Mouse (Mus musculus): ENCODE results near the gene Mb21d2. TPM values are rescaled to one million over a fixed set of nuclear protein-coding genes. Genes with fewer than 3 reads are reported as not detected.
A peak's percentile ranks its signal among the peaks of the same experiment; 100 is the strongest.

The Mb21d2 gene
- total and polyA plus RNA-seq, 3 experiments: 7.7 to 8.3 (median 8.2) TPM

- Histone ChIP-seq H3K79me2 (replicated peaks; ENCODE audit: control insufficient read depth, insufficient read depth, low read length) (no peaks in the 10 kb centered on the region; the same call in 1 of the 2 replicates), H3K27ac (no peak overlapping the region), H3K4me3 (no peak overlapping the region), H3K4me1 (ENCODE audit: control insufficient read depth, insufficient read depth, low read length) (no peaks in the 10 kb centered on the region), H3K36me3 (ENCODE audit: control insufficient read depth, insufficient read depth, low read length) (no peaks in the 10 kb centered on the region), H3K9ac (ENCODE audit: low read depth, low read length) (no peak overlapping the region), H3K27me3 (ENCODE audit: control insufficient read depth, insufficient read depth, low read length) (no peaks in the 10 kb centered on the region)
- TF ChIP-seq POLR2A (IDR thresholded peaks at IDR 0.05; ENCODE audit: insufficient read depth, low read depth, low read length) (no peak), CTCF (IDR thresholded peaks at IDR 0.05) (no peak), EP300 (IDR thresholded peaks at IDR 0.05; ENCODE audit: insufficient read depth, low read depth, low read length) (no peak)
- intact Hi-C loops (cut with DNase I): loop anchor here (5.0 kb wide), 2 partner anchors 45 to 65 kb away; no protein-coding TSS in a partner anchor
- no peak for DNase-seq
- WGBS: 95% methylated on average over 9 of the region's 9 CpGs
Measured at GRCm38 (mm10) chr16:28927381-28927780, 2.1 kb downstream of the Mb21d2 start.

- no peaks in the 10 kb centered on the region for H3K4me1 ChIP-seq (ENCODE audit: control insufficient read depth, insufficient read depth, low read length)
- no peak overlapping the region for H3K4me3 ChIP-seq
- DNase-seq: no peak
- H3K79me2 ChIP-seq (replicated peaks; ENCODE audit: control insufficient read depth, insufficient read depth, low read length): 0 out of 2 replicates have a peak, but pooled peaks cover 2% of the 10 kb centered on the region
- TF ChIP-seq CTCF (IDR thresholded peaks at IDR 0.05): no peak
- no peak for TF ChIP-seq POLR2A (IDR thresholded peaks at IDR 0.05; ENCODE audit: insufficient read depth, low read depth, low read length)
- no peak for TF ChIP-seq EP300 (IDR thresholded peaks at IDR 0.05; ENCODE audit: insufficient read depth, low read depth, low read length)
- H3K9ac ChIP-seq (ENCODE audit: low read depth, low read length): no peak overlapping the region
- 92% methylated on average over 11 of the region's 11 CpGs for whole genome bisulfite sequencing
- H3K36me3 ChIP-seq (ENCODE audit: control insufficient read depth, insufficient read depth, low read length): no peaks in the 10 kb centered on the region
- no peaks in the 10 kb centered on the region for H3K27me3 ChIP-seq (ENCODE audit: control insufficient read depth, insufficient read depth, low read length)
- H3K27ac ChIP-seq: no peak overlapping the region
- intact Hi-C loops (cut with DNase I): no loop called here
Measured at GRCm38 (mm10) chr16:28919320-28919885, 10.1 kb downstream of the Mb21d2 start.

GRCm38 (mm10) chr16:28915362-28915761, 14.1 kb downstream of the Mb21d2 start:
- Histone ChIP-seq H3K27ac (no peak overlapping the region), H3K4me1 (ENCODE audit: control insufficient read depth, insufficient read depth, low read length) (0 out of 2 replicates have a peak, but pooled peaks cover 1% of the 10 kb centered on the region), H3K27me3 (ENCODE audit: control insufficient read depth, insufficient read depth, low read length) (no peaks in the 10 kb centered on the region), H3K9ac (ENCODE audit: low read depth, low read length) (no peak overlapping the region), H3K79me2 (replicated peaks; ENCODE audit: control insufficient read depth, insufficient read depth, low read length) (0 out of 2 replicates have a peak, but pooled peaks cover 5% of the 10 kb centered on the region), H3K4me3 (no peak overlapping the region), H3K36me3 (ENCODE audit: control insufficient read depth, insufficient read depth, low read length) (no peaks in the 10 kb centered on the region)
- no peak for TF ChIP-seq CTCF (IDR thresholded peaks at IDR 0.05)
- TF ChIP-seq EP300 (IDR thresholded peaks at IDR 0.05; ENCODE audit: insufficient read depth, low read depth, low read length): no peak
- TF ChIP-seq POLR2A (IDR thresholded peaks at IDR 0.05; ENCODE audit: insufficient read depth, low read depth, low read length): no peak
- DNase-seq: no peak
- WGBS: 78% methylated on average over 7 of the region's 7 CpGs
- intact Hi-C loops (cut with DNase I): no loop called here

GRCm38 (mm10) chr16:28914709-28915108, 14.8 kb downstream of the Mb21d2 start:
- Histone ChIP-seq H3K4me1 (ENCODE audit: control insufficient read depth, insufficient read depth, low read length) (0 out of 2 replicates have a peak, but pooled peaks cover 1% of the 10 kb centered on the region), H3K36me3 (ENCODE audit: control insufficient read depth, insufficient read depth, low read length) (no peaks in the 10 kb centered on the region), H3K9ac (ENCODE audit: low read depth, low read length) (no peak overlapping the region), H3K27me3 (ENCODE audit: control insufficient read depth, insufficient read depth, low read length) (no peaks in the 10 kb centered on the region), H3K79me2 (replicated peaks; ENCODE audit: control insufficient read depth, insufficient read depth, low read length) (0 out of 2 replicates have a peak, but pooled peaks cover 5% of the 10 kb centered on the region), H3K27ac (no peak overlapping the region), H3K4me3 (no peak overlapping the region)
- DNase-seq: no peak
- 82% methylated on average over 1 of the region's 1 CpGs for WGBS
- intact Hi-C loops (cut with DNase I): no loop called here
- TF ChIP-seq POLR2A (IDR thresholded peaks at IDR 0.05; ENCODE audit: insufficient read depth, low read depth, low read length) (no peak), EP300 (IDR thresholded peaks at IDR 0.05; ENCODE audit: insufficient read depth, low read depth, low read length) (no peak), CTCF (IDR thresholded peaks at IDR 0.05) (no peak)

- no peaks in the 10 kb centered on the region for H3K27me3 ChIP-seq (ENCODE audit: control insufficient read depth, insufficient read depth, low read length)
- no peak for TF ChIP-seq CTCF (IDR thresholded peaks at IDR 0.05)
- intact Hi-C loops (cut with DNase I): no loop called here
- H3K4me1 ChIP-seq (ENCODE audit: control insufficient read depth, insufficient read depth, low read length): 0 out of 2 replicates have a peak, but pooled peaks cover 1% of the 10 kb centered on the region
- H3K9ac ChIP-seq (ENCODE audit: low read depth, low read length): no peak overlapping the region; the same call in 1 of the 2 replicates
- no peaks in the 10 kb centered on the region for H3K36me3 ChIP-seq (ENCODE audit: control insufficient read depth, insufficient read depth, low read length)
- no peak overlapping the region for H3K4me3 ChIP-seq
- 41% methylated on average over 15 of the region's 15 CpGs for WGBS
- DNase-seq: peak in 1 of 2 experiments; percentile 25
- H3K27ac ChIP-seq: no peak overlapping the region
- 0 out of 2 replicates have a peak, but pooled peaks cover 3% of the 10 kb centered on the region for H3K79me2 ChIP-seq (replicated peaks; ENCODE audit: control insufficient read depth, insufficient read depth, low read length)
Measured at GRCm38 (mm10) chr16:28911414-28912050, 17.9 kb downstream of the Mb21d2 start.

Measured in heart, adult 2 months (tissue).